Mouse (Mus musculus): ENCODE results near the gene Farsa. TPM values are rescaled to one million over a fixed set of nuclear protein-coding genes. Genes with fewer than 3 reads are reported as not detected.

The Farsa gene
- total RNA-seq, 2 experiments from 2014 or later: 90.9 to 187 TPM

DNA sequence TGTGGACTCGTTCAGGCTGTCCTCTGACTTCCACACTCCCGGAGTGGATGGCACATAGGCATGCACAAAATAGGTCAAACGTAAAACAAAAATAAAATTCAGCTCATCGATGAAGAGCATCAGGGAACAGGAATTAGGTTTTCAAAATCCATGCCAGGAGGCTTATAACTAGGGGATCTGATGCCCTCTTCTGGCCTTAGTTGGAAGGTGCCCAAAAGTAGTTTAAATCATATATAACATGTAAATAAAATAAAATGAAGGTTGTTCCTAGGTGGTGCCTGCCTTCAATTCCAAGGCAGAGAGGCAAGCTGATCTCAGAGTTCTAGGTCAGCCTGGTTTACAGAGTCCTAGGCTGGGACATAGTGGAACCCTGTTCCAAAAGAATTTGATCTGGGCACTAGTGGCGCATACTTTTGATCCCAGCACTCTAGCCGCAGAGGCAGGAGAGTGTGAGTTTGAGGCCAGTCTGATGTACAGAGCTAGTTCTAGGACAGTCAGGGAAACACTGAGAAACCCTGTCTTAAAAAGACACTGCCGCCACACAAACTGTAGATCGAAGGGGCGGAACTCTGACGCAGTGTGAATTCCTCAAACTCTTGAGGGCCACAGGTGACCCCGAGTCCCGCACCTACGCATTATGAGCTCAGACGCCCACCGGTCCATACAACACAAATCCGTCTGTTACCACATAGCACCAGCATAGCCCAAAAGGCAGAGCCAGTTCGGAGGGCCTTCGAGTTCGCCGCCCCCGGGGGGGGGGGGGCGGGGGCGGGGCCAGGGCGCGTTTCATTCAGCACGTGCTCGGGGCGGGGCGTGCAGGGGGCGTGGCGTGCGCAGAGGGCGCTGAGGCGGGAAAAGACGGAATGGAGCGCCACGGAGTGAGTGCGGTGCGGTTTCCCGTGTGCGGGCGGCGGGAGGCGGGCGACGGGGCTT is 14.9 kb downstream of the Farsa start, which contains the start of gene Syce2:
TSS of gene Syce2 (plus strand) at position 736 of the 933 bp plus-strand sequence.
- ATAC-seq (replicated peaks; ENCODE audit: poor library complexity, severe bottlenecking): peak; percentile 81

DNA sequence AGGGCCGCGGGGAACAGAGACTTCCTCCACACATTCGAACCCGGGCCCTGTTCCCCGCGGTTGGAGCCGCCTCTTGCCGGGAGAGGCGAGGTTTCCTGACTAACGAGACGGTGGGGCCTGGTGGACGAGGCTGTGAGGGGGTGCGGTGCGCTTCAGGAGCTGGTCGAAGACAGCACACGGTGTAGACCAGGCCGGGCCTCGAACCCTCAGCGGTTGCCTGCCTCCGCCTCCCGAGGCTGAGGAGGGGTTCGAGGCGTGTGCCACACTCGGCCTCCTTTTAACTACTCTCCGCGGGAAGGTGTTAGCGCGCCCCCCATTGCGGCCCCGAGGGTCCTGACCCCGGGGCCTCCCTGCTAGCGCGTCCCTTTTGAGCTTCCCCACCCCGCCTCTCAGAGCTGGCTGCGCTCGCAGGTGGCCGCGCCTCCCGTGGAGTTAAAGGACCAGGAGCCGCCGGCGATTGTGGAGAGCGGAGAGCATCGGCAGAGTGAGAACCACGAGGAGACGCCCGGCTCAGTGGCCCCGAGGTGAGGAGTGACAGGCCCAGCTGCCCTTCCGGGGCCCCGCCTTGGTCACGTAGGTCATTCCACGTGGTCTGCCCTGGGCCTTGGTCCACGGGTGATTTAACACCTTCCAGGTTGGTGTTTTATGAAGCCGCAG is 15.6 kb downstream of the Farsa start:
- peak; percentile 34 for ATAC-seq (replicated peaks; ENCODE audit: poor library complexity, severe bottlenecking)

DNA sequence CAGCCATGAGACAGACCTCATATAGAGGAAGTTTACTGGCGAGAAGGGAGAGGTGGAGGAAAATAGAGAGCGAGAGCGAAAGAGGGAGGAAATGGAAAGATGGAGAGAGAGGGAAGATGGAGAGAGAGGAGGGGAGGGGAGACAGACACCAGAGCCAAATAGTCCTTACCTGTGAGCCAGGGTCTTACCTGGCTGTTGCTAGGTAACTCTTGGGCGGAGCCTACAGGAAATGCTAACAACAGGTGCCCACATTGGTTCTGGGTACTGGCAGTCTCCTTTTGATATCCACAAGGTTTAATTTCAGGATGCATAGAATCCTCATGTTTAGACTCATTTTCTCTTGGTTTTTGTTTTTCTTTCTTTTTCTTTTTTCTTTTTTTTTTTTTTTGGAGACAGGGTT is 16.2 kb downstream of the Farsa start:
- ATAC-seq (replicated peaks; ENCODE audit: poor library complexity, severe bottlenecking): no peak

GRCm38 (mm10) chr8:84874339-84874738 is 17.6 kb downstream of the Farsa start:
- no peak for ATAC-seq (replicated peaks; ENCODE audit: poor library complexity, severe bottlenecking)

GRCm38 (mm10) chr8:84877297-84878035 is 20.7 kb downstream of the Farsa start:
- no peak for ATAC-seq (replicated peaks; ENCODE audit: poor library complexity, severe bottlenecking)

DNA sequence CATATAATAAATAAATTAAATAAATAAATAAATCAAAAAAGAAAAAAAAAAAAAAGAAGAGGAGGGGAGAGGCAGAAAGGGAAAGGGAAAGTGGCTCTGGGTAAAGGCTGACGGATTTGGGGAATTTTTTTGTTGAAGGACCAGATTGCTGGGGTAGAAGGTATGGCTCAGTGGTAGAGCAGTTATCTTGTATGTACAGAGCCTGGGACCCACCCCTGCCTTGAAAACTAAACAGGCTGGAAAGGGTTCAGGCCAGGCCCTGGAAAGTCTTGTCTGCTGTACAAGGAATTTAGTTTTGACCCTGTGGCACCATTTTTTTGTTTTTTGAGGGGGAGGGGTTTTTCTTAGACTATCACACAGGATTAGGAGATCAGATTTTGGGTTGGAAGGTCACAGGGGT is 22.1 kb downstream of the Farsa start:
- no peak for ATAC-seq (replicated peaks; ENCODE audit: poor library complexity, severe bottlenecking)

DNA sequence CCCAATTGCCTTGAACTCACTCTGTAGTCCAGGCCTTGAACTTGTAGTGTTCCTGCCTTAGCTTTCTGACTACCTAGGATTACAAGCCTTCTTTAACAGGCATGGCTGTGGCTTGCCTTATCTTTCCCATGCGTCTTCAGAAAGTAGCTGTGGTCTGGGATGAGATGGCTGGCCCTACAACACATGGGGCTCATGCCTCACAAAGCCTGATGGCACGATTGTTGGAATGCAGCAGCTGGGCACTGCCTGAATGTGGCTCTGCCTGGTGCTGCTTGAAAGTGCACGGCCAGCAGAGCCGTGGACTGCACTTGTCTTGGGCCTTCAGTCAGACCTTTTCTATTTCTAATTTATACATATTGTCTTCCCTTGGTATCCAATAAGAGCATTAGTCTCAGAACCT is 27.9 kb downstream of the Farsa start:
- no peak for ATAC-seq (replicated peaks; ENCODE audit: poor library complexity, severe bottlenecking)

DNA sequence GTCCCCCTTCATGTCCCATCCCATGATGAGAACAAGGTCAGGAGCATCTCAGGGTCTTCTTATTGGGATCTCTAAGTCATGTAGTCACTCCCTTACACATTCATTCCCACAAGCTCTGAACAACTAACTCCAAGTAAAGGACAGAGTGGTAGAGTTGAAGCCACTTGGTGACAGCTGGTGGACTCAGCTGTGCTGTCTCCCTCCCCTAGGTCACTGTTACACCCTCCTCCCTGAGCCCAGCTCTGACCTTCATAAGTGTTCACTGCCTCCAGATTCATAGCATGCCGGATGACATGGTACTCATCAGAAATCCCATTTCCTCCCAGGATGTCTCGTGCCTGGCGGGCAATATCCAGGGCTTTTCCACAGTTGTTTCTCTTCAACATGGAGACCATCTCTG is 31.5 kb downstream of the Farsa start:
- ATAC-seq (replicated peaks; ENCODE audit: poor library complexity, severe bottlenecking): no peak

GRCm38 (mm10) chr8:84889141-84889540 is 32.4 kb downstream of the Farsa start:
- no peak for ATAC-seq (replicated peaks; ENCODE audit: poor library complexity, severe bottlenecking)

DNA sequence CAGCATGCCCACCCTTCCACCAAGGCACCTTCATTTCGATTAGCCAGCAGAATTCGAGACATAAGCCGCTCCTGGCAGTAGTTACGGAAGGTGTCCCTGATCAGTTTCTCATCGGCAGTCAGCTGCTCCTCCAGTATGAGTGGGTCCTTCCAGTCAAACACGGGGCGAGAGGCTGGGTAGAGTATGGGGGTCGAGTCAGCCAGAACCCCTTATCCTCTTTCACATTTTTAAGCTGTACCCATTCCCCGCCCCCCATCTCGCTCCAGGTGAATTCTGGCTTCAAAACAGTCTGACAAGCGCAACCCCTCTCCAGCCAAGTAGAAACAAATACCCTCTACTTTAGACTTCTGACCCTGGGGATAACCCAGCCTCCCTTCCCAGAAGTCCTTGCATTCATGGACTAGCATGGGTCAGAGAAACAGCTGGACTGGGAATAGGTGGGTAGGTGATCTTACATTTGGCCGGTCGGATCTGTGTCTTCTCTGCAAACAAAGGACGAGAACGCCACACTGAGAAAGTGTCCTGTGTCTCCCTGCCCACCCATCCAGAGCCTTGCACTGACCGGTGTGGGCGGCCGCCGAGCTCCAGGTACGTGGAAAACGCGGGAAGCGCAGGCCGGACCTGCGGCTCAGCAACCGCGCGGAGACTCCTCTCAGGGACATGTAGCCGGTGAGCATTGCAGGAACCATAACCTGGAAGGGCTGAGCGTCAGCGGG is 36.4 kb downstream of the Farsa start:
- ATAC-seq (replicated peaks; ENCODE audit: poor library complexity, severe bottlenecking): no peak

DNA sequence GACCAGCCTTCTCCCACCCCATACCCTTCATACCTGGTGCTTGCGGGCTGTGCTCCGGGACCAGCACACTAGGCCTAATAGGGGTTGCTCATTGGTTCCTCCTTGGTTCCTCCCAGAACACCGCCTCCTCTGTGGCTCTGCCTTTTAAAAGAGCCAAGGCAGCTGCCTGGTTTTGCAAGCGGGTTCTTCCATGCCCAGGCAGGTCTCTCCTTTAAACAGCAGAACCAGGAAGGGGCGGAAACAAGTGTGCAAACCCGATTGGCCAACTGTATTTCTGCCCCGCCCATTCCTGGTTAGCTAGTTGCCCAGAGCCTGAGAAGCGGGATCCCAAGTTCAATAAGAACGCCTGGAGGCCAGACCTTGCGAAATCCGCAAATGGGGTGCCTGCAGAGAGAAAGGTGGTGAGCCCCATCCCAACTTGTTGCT is 36.9 kb downstream of the Farsa start, which contains the start of gene Gcdh:
TSS of gene Gcdh (minus strand) at position 213 of the 426 bp plus-strand sequence.
- ATAC-seq (replicated peaks; ENCODE audit: poor library complexity, severe bottlenecking): peak; percentile 96

GRCm38 (mm10) chr8:84895963-84896362 is 39.2 kb downstream of the Farsa start:
- no peak for ATAC-seq (replicated peaks; ENCODE audit: poor library complexity, severe bottlenecking)

DNA sequence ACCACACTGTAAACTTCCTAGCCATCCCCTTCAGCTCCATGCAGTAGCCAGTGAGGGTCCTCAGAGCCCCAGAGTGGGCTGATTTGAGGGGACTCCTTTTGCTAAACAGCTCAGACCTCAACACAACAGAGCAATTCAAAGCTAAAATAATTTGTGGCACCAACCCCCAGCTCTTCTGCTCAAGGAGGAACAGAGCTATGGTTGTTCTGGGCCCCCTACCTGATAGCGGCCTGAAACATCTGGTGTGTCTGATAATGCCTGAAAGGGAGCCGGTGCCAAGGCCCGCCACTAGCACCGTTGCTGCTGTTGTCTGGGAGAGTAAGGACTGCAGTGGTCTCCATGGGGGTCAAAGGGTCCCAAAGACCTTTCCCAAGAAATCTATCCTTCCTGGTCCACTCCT is 44.3 kb downstream of the Farsa start:
- no peak for ATAC-seq (replicated peaks; ENCODE audit: poor library complexity, severe bottlenecking)

DNA sequence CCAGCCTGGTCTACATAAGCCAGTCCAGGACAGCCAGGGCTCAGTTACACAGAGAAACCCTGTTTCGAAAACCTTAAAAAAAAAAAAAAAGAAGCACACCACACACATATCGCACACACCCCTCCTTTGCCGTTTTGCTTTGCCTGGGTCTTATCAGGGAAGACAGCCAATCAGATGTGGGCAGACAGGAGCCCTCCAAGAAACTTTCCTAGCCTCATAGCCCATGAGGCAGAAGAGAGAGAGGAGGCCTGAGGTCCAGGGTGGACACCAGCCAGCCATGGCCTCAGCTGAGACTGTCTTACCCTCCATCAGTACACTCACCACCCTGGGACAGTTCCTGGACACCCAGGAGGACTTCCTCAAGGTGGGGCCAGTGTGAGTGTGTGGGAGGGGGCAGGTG is 45.0 kb downstream of the Farsa start, which contains the start of gene Klf1:
TSS of gene Klf1 (plus strand) at position 177 of the 400 bp plus-strand sequence.
- ATAC-seq (replicated peaks; ENCODE audit: poor library complexity, severe bottlenecking): no peak

GRCm38 (mm10) chr8:84902367-84902919 is 45.7 kb downstream of the Farsa start:
- ATAC-seq (replicated peaks; ENCODE audit: poor library complexity, severe bottlenecking): no peak; the same call in 1 of the 2 replicates

DNA sequence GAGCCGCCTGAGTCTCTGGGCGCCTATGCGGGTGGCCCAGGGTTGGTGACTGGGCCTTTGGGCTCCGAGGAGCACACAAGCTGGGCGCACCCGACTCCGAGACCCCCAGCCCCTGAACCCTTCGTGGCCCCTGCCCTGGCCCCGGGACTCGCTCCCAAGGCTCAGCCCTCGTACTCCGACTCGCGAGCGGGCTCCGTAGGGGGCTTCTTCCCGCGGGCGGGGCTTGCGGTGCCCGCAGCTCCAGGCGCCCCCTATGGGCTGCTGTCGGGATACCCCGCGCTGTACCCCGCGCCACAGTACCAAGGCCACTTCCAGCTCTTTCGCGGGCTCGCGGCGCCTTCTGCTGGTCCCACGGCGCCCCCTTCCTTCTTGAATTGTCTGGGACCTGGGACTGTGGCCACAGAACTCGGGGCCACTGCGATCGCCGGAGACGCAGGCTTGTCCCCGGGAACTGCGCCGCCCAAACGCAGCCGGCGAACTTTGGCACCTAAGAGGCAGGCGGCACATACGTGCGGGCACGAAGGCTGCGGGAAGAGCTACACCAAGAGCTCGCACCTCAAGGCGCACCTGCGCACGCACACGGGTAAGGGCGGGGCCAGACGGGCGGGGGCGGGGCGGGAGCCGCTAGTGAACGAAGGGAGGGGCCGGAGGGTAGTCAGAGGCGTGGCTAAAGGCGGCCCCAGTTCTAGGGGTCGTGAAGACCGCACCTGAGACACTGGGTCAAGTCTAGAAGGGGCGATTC is 46.3 kb downstream of the Farsa start:
- ATAC-seq (replicated peaks; ENCODE audit: poor library complexity, severe bottlenecking): peak; percentile 93

- no peak for ATAC-seq (replicated peaks; ENCODE audit: poor library complexity, severe bottlenecking)
Observed at GRCm38 (mm10) chr8:84904351-84904750, 47.6 kb downstream of the Farsa start.

DNA sequence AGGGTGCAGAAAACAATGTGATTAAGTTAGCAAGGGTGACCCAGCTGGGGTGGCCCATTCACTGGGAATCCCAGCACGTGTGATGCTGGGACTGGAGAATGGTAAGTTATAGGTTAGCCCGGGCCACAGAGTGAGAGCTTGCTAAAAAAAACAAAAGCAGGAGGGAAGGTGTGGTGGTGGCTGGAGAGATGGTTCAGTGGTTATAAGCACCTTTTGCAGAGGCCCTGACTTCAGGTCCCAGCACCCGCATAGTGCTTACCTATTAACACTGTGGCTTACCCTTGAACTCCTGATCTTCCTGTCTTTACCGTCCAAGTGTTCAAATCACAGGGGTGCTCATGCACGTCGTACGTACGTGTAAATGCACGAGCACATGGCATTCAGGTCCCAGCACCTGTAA is 50.2 kb downstream of the Farsa start:
- no peak for ATAC-seq (replicated peaks; ENCODE audit: poor library complexity, severe bottlenecking)

DNA sequence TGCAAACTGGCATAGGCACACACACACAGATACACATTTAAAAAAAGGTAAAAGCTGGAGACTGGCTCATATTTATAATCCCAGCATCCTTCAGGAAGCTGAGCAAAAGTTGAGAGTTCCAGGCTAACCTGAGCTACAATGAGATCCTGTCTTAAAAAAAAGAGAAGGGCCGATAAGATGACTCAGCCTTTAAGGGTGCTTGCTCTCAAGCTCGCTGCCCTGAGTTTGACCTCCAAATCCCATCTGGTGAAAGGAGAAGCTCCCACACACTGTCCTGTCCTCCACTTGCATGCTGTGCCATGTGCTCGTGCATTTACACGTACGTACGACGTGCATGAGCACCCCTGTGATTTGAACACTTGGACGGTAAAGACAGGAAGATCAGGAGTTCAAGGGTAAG is 50.7 kb downstream of the Farsa start:
- no peak for ATAC-seq (replicated peaks; ENCODE audit: poor library complexity, severe bottlenecking)
